Mouse (Mus musculus) thymus, adult 2 months (tissue): ENCODE measurements around the gene Cabp2.
A peak's percentile ranks its signal among the peaks of the same experiment; 100 is the strongest.

ENCODE experiments used
- CTCF ChIP-seq: fragments of 200-500 bp; IDR thresholded peaks from 2 replicates; pipeline ENCODE4 v1.5.1; 2012; ENCODE audit warnings: mild to moderate bottlenecking, control low read depth, low read length, moderate library complexity, borderline replicate concordance; ENCODE audit not compliant: control insufficient read depth, poor library complexity, insufficient read depth; ENCODE audit errors: extremely low read depth
- POLR2A ChIP-seq: fragments of 200-500 bp; IDR thresholded peaks from 2 replicates; pipeline ENCODE4 v1.6.1; 2012; ENCODE audit warnings: mild to moderate bottlenecking, low read length, control low read depth, moderate library complexity; ENCODE audit not compliant: control insufficient read depth, poor library complexity, insufficient read depth; ENCODE audit errors: extremely low read depth

GRCm38 (mm10) chr19:4099837-4100717 is 18.7 kb downstream of the Cabp2 start, which contains the start of gene Pitpnm1:
- 0 out of 2 replicates have a peak, but pooled peaks have one; percentile 21 for TF ChIP-seq CTCF
- peak; percentile 35; the same call in 1 of the 2 replicates for TF ChIP-seq POLR2A
